Mouse (Mus musculus): ENCODE measurements at regions not wholly inside any gene's neighbourhood (a gene's known extent, or its start where the extent isn't known, plus 50 kb on each side); places are given as distances from the start of the nearest gene placed in this dataset.

GRCm38 (mm10) chr17:43197232-43197631, 72.9 kb upstream of the Adgrf1 start:
- Histone ChIP-seq H3K4me3 (ENCODE audit: low read depth, low read length) (no peak overlapping the region), H3K4me2 (ENCODE audit: low read length) (no peak overlapping the region), H3K9me3 (ENCODE audit: control insufficient read depth, low read length) (no peaks in the 10 kb centered on the region), H3K27me3 (replicated peaks; ENCODE audit: control insufficient read depth, insufficient read depth, low read length) (no peaks in the 10 kb centered on the region), H3K4me1 (replicated peaks; ENCODE audit: control insufficient read depth, insufficient read depth, low read length) (no peaks in the 10 kb centered on the region), H3K9ac (ENCODE audit: low read length) (no peak overlapping the region), H3K27ac (ENCODE audit: low read depth) (no peak overlapping the region), H3K36me3 (ENCODE audit: control insufficient read depth, insufficient read depth, low read length) (no peaks in the 10 kb centered on the region)
- 56% methylated on average over 1 of the region's 1 CpGs for WGBS
- DNase-seq (ENCODE audit: low spot score) (no peak), ATAC-seq (replicated peaks; ENCODE audit: low FRiP score, low TSS enrichment, low read depth) (no peak)

- Histone ChIP-seq H3K4me2 (ENCODE audit: low read length) (no peak overlapping the region), H3K9me3 (ENCODE audit: control insufficient read depth, low read length) (no peaks in the 10 kb centered on the region), H3K4me3 (ENCODE audit: low read depth, low read length) (no peak overlapping the region), H3K27me3 (replicated peaks; ENCODE audit: control insufficient read depth, insufficient read depth, low read length) (no peaks in the 10 kb centered on the region), H3K36me3 (ENCODE audit: control insufficient read depth, insufficient read depth, low read length) (no peaks in the 10 kb centered on the region), H3K27ac (ENCODE audit: low read depth) (no peak overlapping the region), H3K9ac (ENCODE audit: low read length) (no peak overlapping the region), H3K4me1 (replicated peaks; ENCODE audit: control insufficient read depth, insufficient read depth, low read length) (no peaks in the 10 kb centered on the region)
- no peak for DNase-seq (ENCODE audit: low spot score)
- 70% methylated on average over 2 of the region's 2 CpGs for WGBS
- no peak for ATAC-seq (replicated peaks; ENCODE audit: low FRiP score, low TSS enrichment, low read depth)
Observed at GRCm38 (mm10) chr17:43200832-43201231, 69.3 kb upstream of the Adgrf1 start.

- H3K4me3 ChIP-seq (ENCODE audit: low read depth, low read length): no peak overlapping the region
- DNase-seq (ENCODE audit: low spot score): no peak
- 84% methylated on average over 3 of the region's 3 CpGs for WGBS
- no peak overlapping the region for H3K27ac ChIP-seq (ENCODE audit: low read depth)
- H3K9ac ChIP-seq (ENCODE audit: low read length): no peak overlapping the region
- H3K27me3 ChIP-seq (replicated peaks; ENCODE audit: control insufficient read depth, insufficient read depth, low read length): no peaks in the 10 kb centered on the region
- no peak for ATAC-seq (replicated peaks; ENCODE audit: low FRiP score, low TSS enrichment, low read depth)
- H3K36me3 ChIP-seq (ENCODE audit: control insufficient read depth, insufficient read depth, low read length): no peaks in the 10 kb centered on the region
- H3K9me3 ChIP-seq (ENCODE audit: control insufficient read depth, low read length): no peaks in the 10 kb centered on the region
- H3K4me2 ChIP-seq (ENCODE audit: low read length): no peak overlapping the region
- H3K4me1 ChIP-seq (replicated peaks; ENCODE audit: control insufficient read depth, insufficient read depth, low read length): no peaks in the 10 kb centered on the region
Observed at GRCm38 (mm10) chr17:43206701-43207470, 63.2 kb upstream of the Adgrf1 start.

GRCm38 (mm10) chr17:43209727-43210126, 60.4 kb upstream of the Adgrf1 start:
- no peak overlapping the region for H3K4me2 ChIP-seq (ENCODE audit: low read length)
- no peak overlapping the region for H3K27ac ChIP-seq (ENCODE audit: low read depth)
- ATAC-seq (replicated peaks; ENCODE audit: low FRiP score, low TSS enrichment, low read depth) (no peak), DNase-seq (ENCODE audit: low spot score) (no peak)
- H3K27me3 ChIP-seq (replicated peaks; ENCODE audit: control insufficient read depth, insufficient read depth, low read length): no peaks in the 10 kb centered on the region
- H3K9ac ChIP-seq (ENCODE audit: low read length): no peak overlapping the region
- no peak overlapping the region for H3K4me3 ChIP-seq (ENCODE audit: low read depth, low read length)
- WGBS: 95% methylated on average over 1 of the region's 1 CpGs
- no peaks in the 10 kb centered on the region for H3K4me1 ChIP-seq (replicated peaks; ENCODE audit: control insufficient read depth, insufficient read depth, low read length)
- no peaks in the 10 kb centered on the region for H3K36me3 ChIP-seq (ENCODE audit: control insufficient read depth, insufficient read depth, low read length)
- no peaks in the 10 kb centered on the region for H3K9me3 ChIP-seq (ENCODE audit: control insufficient read depth, low read length)

- H3K4me1 ChIP-seq (replicated peaks; ENCODE audit: control insufficient read depth, insufficient read depth, low read length): no peaks in the 10 kb centered on the region
- 100% methylated on average over 1 of the region's 1 CpGs for WGBS
- H3K27ac ChIP-seq (ENCODE audit: low read depth): no peak overlapping the region
- no peaks in the 10 kb centered on the region for H3K9me3 ChIP-seq (ENCODE audit: control insufficient read depth, low read length)
- no peak for DNase-seq (ENCODE audit: low spot score)
- no peak overlapping the region for H3K9ac ChIP-seq (ENCODE audit: low read length)
- H3K27me3 ChIP-seq (replicated peaks; ENCODE audit: control insufficient read depth, insufficient read depth, low read length): no peaks in the 10 kb centered on the region
- no peak overlapping the region for H3K4me3 ChIP-seq (ENCODE audit: low read depth, low read length)
- ATAC-seq (replicated peaks; ENCODE audit: low FRiP score, low TSS enrichment, low read depth): no peak
- H3K4me2 ChIP-seq (ENCODE audit: low read length): no peak overlapping the region
- H3K36me3 ChIP-seq (ENCODE audit: control insufficient read depth, insufficient read depth, low read length): no peaks in the 10 kb centered on the region
Observed at GRCm38 (mm10) chr17:43214038-43214437, 56.1 kb upstream of the Adgrf1 start.

DNA sequence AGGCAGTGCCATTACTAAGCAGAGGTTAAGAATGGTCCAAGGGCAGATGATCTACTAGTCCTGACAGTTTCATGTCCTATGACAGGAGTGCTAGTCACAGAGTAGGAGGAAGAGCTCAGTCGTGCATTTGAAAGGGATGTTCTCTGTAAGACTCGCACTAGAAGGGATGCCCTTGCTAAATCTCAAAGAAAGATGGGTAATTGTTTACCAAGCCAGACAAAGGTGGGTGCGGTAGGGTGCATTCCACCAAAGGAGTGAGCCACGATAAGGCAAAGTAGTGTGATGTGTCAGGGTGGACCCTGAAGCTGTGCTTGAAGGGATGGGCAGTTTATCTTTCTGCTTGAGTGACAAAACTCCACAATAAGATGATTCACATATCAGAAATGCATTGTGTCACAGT, 50.5 kb upstream of the Adgrf1 start:
- H3K36me3 ChIP-seq (ENCODE audit: control insufficient read depth, insufficient read depth, low read length): no peaks in the 10 kb centered on the region

More for the DNA sequence above, 50.5 kb upstream of the Adgrf1 start:
- WGBS: 63% methylated on average over 4 of the region's 4 CpGs
- no peak for ATAC-seq (replicated peaks; ENCODE audit: low FRiP score, low TSS enrichment, low read depth)
- Histone ChIP-seq H3K4me3 (ENCODE audit: low read depth, low read length) (no peak overlapping the region), H3K9me3 (ENCODE audit: control insufficient read depth, low read length) (no peaks in the 10 kb centered on the region), H3K27me3 (replicated peaks; ENCODE audit: control insufficient read depth, insufficient read depth, low read length) (no peaks in the 10 kb centered on the region), H3K4me1 (replicated peaks; ENCODE audit: control insufficient read depth, insufficient read depth, low read length) (no peaks in the 10 kb centered on the region), H3K9ac (ENCODE audit: low read length) (no peak overlapping the region), H3K4me2 (ENCODE audit: low read length) (no peak overlapping the region), H3K27ac (ENCODE audit: low read depth) (no peak overlapping the region)
- DNase-seq (ENCODE audit: low spot score): no peak
